Mouse (Mus musculus) erythroblast, embryonic 14.5 days (primary cell): ENCODE data around the gene Plb1. TPM values are rescaled to one million over a fixed set of nuclear protein-coding genes. Genes with fewer than 3 reads are reported as not detected.

Experiments
- H3K27me3 ChIP-seq: 2 replicates; pipeline ENCODE4 v1.6.1; 2012; ENCODE audit warnings: inconsistent platforms; ENCODE audit not compliant: control insufficient read depth
- H3K36me3 ChIP-seq: 2 replicates; pipeline ENCODE4 v1.6.1; 2012; ENCODE audit warnings: mild to moderate bottlenecking, inconsistent platforms; ENCODE audit not compliant: control insufficient read depth
- H3K4me1 ChIP-seq: 2 replicates; pipeline ENCODE4 v1.6.1; 2012; ENCODE audit warnings: inconsistent platforms; ENCODE audit not compliant: control insufficient read depth
- H3K4me3 ChIP-seq: replicated peaks from 2 replicates; pipeline ENCODE3; 2012; ENCODE audit warnings: moderate library complexity, mild to moderate bottlenecking, inconsistent platforms
- H3K9me3 ChIP-seq: 2 replicates; pipeline ENCODE4 v1.6.1; 2012; ENCODE audit warnings: low read length, inconsistent platforms, mixed read lengths; ENCODE audit not compliant: control insufficient read depth
- GATA1 ChIP-seq: IDR thresholded peaks from 2 replicates; pipeline ENCODE4 v1.6.1; 2012; ENCODE audit warnings: low read length, inconsistent platforms, mixed read lengths
- TAL1 ChIP-seq: IDR thresholded peaks from 3 replicates; pipeline ENCODE4 v1.6.1; 2012; ENCODE audit warnings: low read length, inconsistent platforms, mixed read lengths
- polyA plus RNA-seq: library from polyadenylated mRNA; stranded (reverse); fragments of >175 nt; gene quantifications from 2 replicates; pipeline ENCODE4 v1.2.3, GENCODE M21; 2012

The Plb1 gene
- polyA plus RNA-seq = 0.03 TPM in 1 of 2 replicates, not detected in the other

- TF ChIP-seq TAL1 (no peak), GATA1 (no peak)
- Histone ChIP-seq H3K27me3 (no peaks in the 10 kb centered on the region), H3K4me3 (no peak within 1 kb of the TSS), H3K9me3 (no peaks in the 10 kb centered on the region), H3K36me3 (no peaks in the 10 kb centered on the region), H3K4me1 (no peaks in the 10 kb centered on the region)
Observed at GRCm38 (mm10) chr5:32232474-32232873, at the start of gene Plb1. Gene Plb1, plus strand, starts transcription at chr5:32232708.

- Histone ChIP-seq H3K9me3 (no peaks in the 10 kb centered on the region), H3K36me3 (no peaks in the 10 kb centered on the region), H3K27me3 (no peaks in the 10 kb centered on the region), H3K4me1 (no peaks in the 10 kb centered on the region), H3K4me3 (no peak overlapping the region)
- no peak for TF ChIP-seq TAL1
- no peak for TF ChIP-seq GATA1
Observed at GRCm38 (mm10) chr5:32182885-32183629, 49.5 kb upstream of the Plb1 start.

GRCm38 (mm10) chr5:32187717-32188116, 44.8 kb upstream of the Plb1 start:
- Histone ChIP-seq H3K36me3 (no peaks in the 10 kb centered on the region), H3K4me1 (no peaks in the 10 kb centered on the region), H3K9me3 (no peaks in the 10 kb centered on the region), H3K27me3 (no peaks in the 10 kb centered on the region), H3K4me3 (no peak overlapping the region)
- no peak for TF ChIP-seq TAL1
- no peak for TF ChIP-seq GATA1

GRCm38 (mm10) chr5:32191259-32191658, 41.2 kb upstream of the Plb1 start:
- H3K4me3 ChIP-seq = no peak overlapping the region
- H3K9me3 ChIP-seq = no peaks in the 10 kb centered on the region
- no peak for TF ChIP-seq TAL1
- no peak for TF ChIP-seq GATA1
- no peaks in the 10 kb centered on the region for H3K4me1 ChIP-seq
- no peaks in the 10 kb centered on the region for H3K36me3 ChIP-seq
- H3K27me3 ChIP-seq = no peaks in the 10 kb centered on the region

GRCm38 (mm10) chr5:32192016-32192845, 40.3 kb upstream of the Plb1 start:
- TF ChIP-seq TAL1 = no peak
- Histone ChIP-seq H3K4me3 (no peak overlapping the region), H3K36me3 (no peaks in the 10 kb centered on the region), H3K9me3 (no peaks in the 10 kb centered on the region), H3K4me1 (no peaks in the 10 kb centered on the region), H3K27me3 (no peaks in the 10 kb centered on the region)

GRCm38 (mm10) chr5:32194236-32194635, 38.3 kb upstream of the Plb1 start:
- Histone ChIP-seq H3K27me3 (no peaks in the 10 kb centered on the region), H3K36me3 (no peaks in the 10 kb centered on the region), H3K4me1 (no peaks in the 10 kb centered on the region), H3K9me3 (no peaks in the 10 kb centered on the region), H3K4me3 (no peak overlapping the region)
- no peak for TF ChIP-seq TAL1
- no peak for TF ChIP-seq GATA1

- Histone ChIP-seq H3K27me3 (no peaks in the 10 kb centered on the region), H3K9me3 (no peaks in the 10 kb centered on the region), H3K4me1 (no peaks in the 10 kb centered on the region), H3K36me3 (no peaks in the 10 kb centered on the region), H3K4me3 (no peak overlapping the region)
- no peak for TF ChIP-seq TAL1
- no peak for TF ChIP-seq GATA1
Observed at GRCm38 (mm10) chr5:32195857-32196609, 36.5 kb upstream of the Plb1 start.

GRCm38 (mm10) chr5:32197698-32198097, 34.8 kb upstream of the Plb1 start:
- TF ChIP-seq TAL1 = no peak
- TF ChIP-seq GATA1 = no peak
- H3K4me1 ChIP-seq = no peaks in the 10 kb centered on the region
- H3K27me3 ChIP-seq = no peaks in the 10 kb centered on the region
- no peaks in the 10 kb centered on the region for H3K9me3 ChIP-seq
- no peak overlapping the region for H3K4me3 ChIP-seq
- H3K36me3 ChIP-seq = no peaks in the 10 kb centered on the region

GRCm38 (mm10) chr5:32199136-32199535, 33.4 kb upstream of the Plb1 start:
- Histone ChIP-seq H3K9me3 (no peaks in the 10 kb centered on the region), H3K4me1 (no peaks in the 10 kb centered on the region), H3K27me3 (no peaks in the 10 kb centered on the region), H3K36me3 (no peaks in the 10 kb centered on the region), H3K4me3 (no peak overlapping the region)
- TF ChIP-seq GATA1 = no peak
- TF ChIP-seq TAL1 = no peak
